Mouse (Mus musculus) liver, adult 10 weeks (tissue): ENCODE results near the gene Ino80e. TPM values are rescaled to one million over a fixed set of nuclear protein-coding genes. Genes with fewer than 3 reads are reported as not detected.

Experiments used
- polyA plus RNA-seq: library from polyadenylated mRNA; stranded (reverse); fragments of 350-450 nt; fragmentation: Illumina TruSeq; extraction: RNeasy Lipid Tissue Mini Kit (QIAGEN cat#74804); gene quantifications from one replicate; pipeline ENCODE4 v1.2.3, GENCODE M21; 2014; ENCODE audit warnings: low read depth, low replicate concordance

Gene Ino80e
- polyA plus RNA-seq = 4.8 TPM

GRCm38 (mm10) chr7:126862147-126862784 is at the start of gene Ino80e:
TSS of gene Ino80e (minus strand) at chr7:126862377.

GRCm38 (mm10) chr7:126884286-126885164 is 22.3 kb upstream of the Ino80e start, which contains the start of gene Taok2:
TSS of gene Taok2 (minus strand) at chr7:126884703.

GRCm38 (mm10) chr7:126861429-126862130 is 597 bp downstream of the Ino80e start, which contains the start of gene Hirip3:
TSS of gene Hirip3 (plus strand) at chr7:126861972.

GRCm38 (mm10) chr7:126847116-126847420 is 15.1 kb downstream of the Ino80e start, which contains the start of gene Doc2a:
TSS of gene Doc2a (plus strand) at chr7:126847416.

GRCm38 (mm10) chr7:126831539-126831938 is 30.6 kb downstream of the Ino80e start, which contains the start of gene 4930451I11Rik:
TSS of gene 4930451I11Rik (minus strand) at chr7:126831639.

Other genes starting within 250 kb of the Ino80e start
- not detected for gene Nupr1, start 231.5 kb downstream of the Ino80e start, polyA plus RNA-seq
- 4.4 TPM for gene Sgf29, start 213.1 kb downstream of the Ino80e start, polyA plus RNA-seq
- gene Sult1a1, start 185.9 kb downstream of the Ino80e start, polyA plus RNA-seq = 1,146 TPM
- not detected for gene Bola2, start 167.0 kb downstream of the Ino80e start, polyA plus RNA-seq
- 2.0 TPM for gene Slx1b, start 166.6 kb downstream of the Ino80e start, polyA plus RNA-seq
- 2.7 TPM for gene Coro1a, start 154.6 kb downstream of the Ino80e start, polyA plus RNA-seq
- 5.9 TPM for gene Mapk3, start 102.8 kb downstream of the Ino80e start, polyA plus RNA-seq
- gene Gdpd3, start 96.0 kb downstream of the Ino80e start, polyA plus RNA-seq = not detected
- gene Ypel3, start 85.4 kb downstream of the Ino80e start, polyA plus RNA-seq = 10.0 TPM
- not detected for gene Tbx6, start 80.9 kb downstream of the Ino80e start, polyA plus RNA-seq
- gene Ppp4c, start 69.9 kb downstream of the Ino80e start, polyA plus RNA-seq = 19.8 TPM
- gene Fam57b, start 64.7 kb downstream of the Ino80e start, polyA plus RNA-seq = not detected
- not detected for gene 4930451I11Rik, start 30.7 kb downstream of the Ino80e start, polyA plus RNA-seq
- not detected for gene Doc2a, start 15.0 kb downstream of the Ino80e start, polyA plus RNA-seq
- gene Hirip3, start 405 bp downstream of the Ino80e start, polyA plus RNA-seq = 3.6 TPM
- gene Taok2, start 22.3 kb upstream of the Ino80e start, polyA plus RNA-seq = 3.4 TPM
- gene Tmem219, start 60.5 kb upstream of the Ino80e start, polyA plus RNA-seq = 16.3 TPM
- 1.7 TPM for gene Kctd13, start 66.5 kb upstream of the Ino80e start, polyA plus RNA-seq
- not detected for gene Asphd1, start 87.2 kb upstream of the Ino80e start, polyA plus RNA-seq
- not detected for gene Sez6l2, start 88.2 kb upstream of the Ino80e start, polyA plus RNA-seq
- gene Cdipt, start 113.5 kb upstream of the Ino80e start, polyA plus RNA-seq = 7.8 TPM
- gene Cdiptos, start 113.7 kb upstream of the Ino80e start, polyA plus RNA-seq = not detected
- gene Mvp, start 152.2 kb upstream of the Ino80e start, polyA plus RNA-seq = 0.53 TPM
- 1.3 TPM for gene Pagr1b, start 154.1 kb upstream of the Ino80e start, polyA plus RNA-seq
- gene Pagr1a, start 155.0 kb upstream of the Ino80e start, polyA plus RNA-seq = not detected
- gene Gm42742, start 158.7 kb upstream of the Ino80e start, polyA plus RNA-seq = 0.53 TPM
- gene Prrt2, start 158.8 kb upstream of the Ino80e start, polyA plus RNA-seq = not detected
- 12.5 TPM for gene Maz, start 164.7 kb upstream of the Ino80e start, polyA plus RNA-seq
- not detected for gene Kif22, start 180.1 kb upstream of the Ino80e start, polyA plus RNA-seq
- gene Zg16, start 225.0 kb upstream of the Ino80e start, polyA plus RNA-seq = not detected
- 0.45 TPM for gene AI467606, start 229.0 kb upstream of the Ino80e start, polyA plus RNA-seq